Mouse (Mus musculus): ENCODE data around the gene Mapre3. TPM values are rescaled to one million over a fixed set of nuclear protein-coding genes. Genes with fewer than 3 reads are reported as not detected.

Mapre3 gene
- 10 to 100 TPM; 28.1 to 33.1 TPM for total RNA-seq (2021)
- long read RNA-seq, experiment 1, transcript Mapre3-202 (7 exons, 1,816 nt): minor isoform, 11 of 41 reads
- long read RNA-seq, experiment 1, transcript Mapre3-201 (7 exons, 2,021 nt): major isoform, 25 of 41 reads
- long read RNA-seq, experiment 1, partial matches to known transcripts: 2 of 41 reads
- long read RNA-seq, experiment 1, other reads (novel, unspliced or antisense): 2 of 41 reads
- long read RNA-seq, experiment 2, transcript Mapre3-201 (7 exons, 2,021 nt): major isoform, 20 of 34 reads
- long read RNA-seq, experiment 2, transcript Mapre3-202 (7 exons, 1,816 nt): minor isoform, 7 of 34 reads
- long read RNA-seq, experiment 2, partial matches to known transcripts: 0 of 34 reads
- long read RNA-seq, experiment 2, other reads (novel, unspliced or antisense): 5 of 34 reads

DNA sequence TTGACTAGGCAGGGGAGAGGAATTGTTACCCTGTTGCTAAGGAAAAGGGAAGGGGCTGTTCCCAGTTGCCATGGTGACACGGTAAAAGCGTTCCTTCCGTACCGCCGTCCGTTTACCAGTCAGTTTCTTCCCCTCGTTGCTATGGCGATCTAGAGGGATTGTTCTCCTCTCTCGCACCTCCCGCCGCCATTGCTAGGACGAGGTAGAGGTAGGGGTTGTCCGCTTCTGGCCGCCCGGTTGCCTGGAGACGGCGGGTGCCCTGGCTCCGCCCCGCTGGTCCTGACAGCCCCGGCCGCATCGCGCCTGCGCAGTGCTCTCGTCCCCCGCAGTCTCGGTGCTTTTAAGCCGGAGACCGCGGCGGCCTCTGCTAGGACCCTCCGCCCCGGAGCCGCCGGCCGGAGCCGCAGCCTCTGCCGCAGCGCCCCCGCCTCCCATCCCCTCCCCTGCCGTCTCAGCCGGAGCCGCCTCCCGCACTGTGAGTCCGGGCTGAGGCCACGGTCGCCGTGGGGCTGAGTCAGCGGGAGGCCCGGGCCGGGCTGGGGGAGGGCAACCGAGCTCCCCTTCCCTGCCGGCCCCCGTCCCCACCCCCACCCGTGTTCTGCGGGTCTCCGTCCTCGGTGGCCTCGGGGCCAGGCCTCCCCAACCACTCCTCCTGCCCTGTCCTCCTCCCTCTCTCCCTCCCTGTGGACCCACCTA lies at the start of gene Mapre3:
Gene Mapre3 (plus strand): TSS at position 218 of the 696 bp plus-strand sequence.
- peak; percentile 93 to 95 for DNase-seq
- intact Hi-C loops (cut with DNase I): loop anchor here (5.0 kb wide), 1 partner anchor 43 kb away; no protein-coding TSS in a partner anchor

- intact Hi-C loops (cut with DNase I): no loop called here
- no peak for DNase-seq
Measured at GRCm38 (mm10) chr5:30765596-30766370, 48.7 kb upstream of the Mapre3 start.

GRCm38 (mm10) chr5:30768082-30768481 lies 46.4 kb upstream of the Mapre3 start:
- intact Hi-C loops (cut with DNase I): no loop called here
- no peak for DNase-seq

GRCm38 (mm10) chr5:30768598-30768997 lies 45.8 kb upstream of the Mapre3 start:
- peak; percentile 54 to 64 for DNase-seq
- intact Hi-C loops (cut with DNase I): no loop called here

DNA sequence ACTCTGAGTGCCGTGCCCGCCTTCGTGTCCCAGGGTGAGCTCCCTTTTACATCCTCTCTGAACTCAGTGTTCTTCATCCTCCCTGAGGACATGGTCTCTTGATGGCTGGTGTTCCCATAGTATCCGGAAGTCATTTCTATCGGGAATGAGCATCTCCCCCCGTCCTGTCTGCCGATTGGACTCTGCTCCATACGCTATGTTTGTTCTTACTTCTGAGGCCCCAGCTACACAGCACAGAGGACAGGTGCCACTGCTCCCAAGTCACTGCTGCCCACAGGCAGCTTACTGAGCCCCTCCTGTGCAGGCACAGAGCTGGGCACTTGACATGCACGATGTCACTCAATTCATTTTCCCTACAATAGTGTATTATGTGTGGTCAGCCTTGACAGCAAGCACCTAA lies 45.4 kb upstream of the Mapre3 start:
- no peak for DNase-seq
- intact Hi-C loops (cut with DNase I): no loop called here

DNA sequence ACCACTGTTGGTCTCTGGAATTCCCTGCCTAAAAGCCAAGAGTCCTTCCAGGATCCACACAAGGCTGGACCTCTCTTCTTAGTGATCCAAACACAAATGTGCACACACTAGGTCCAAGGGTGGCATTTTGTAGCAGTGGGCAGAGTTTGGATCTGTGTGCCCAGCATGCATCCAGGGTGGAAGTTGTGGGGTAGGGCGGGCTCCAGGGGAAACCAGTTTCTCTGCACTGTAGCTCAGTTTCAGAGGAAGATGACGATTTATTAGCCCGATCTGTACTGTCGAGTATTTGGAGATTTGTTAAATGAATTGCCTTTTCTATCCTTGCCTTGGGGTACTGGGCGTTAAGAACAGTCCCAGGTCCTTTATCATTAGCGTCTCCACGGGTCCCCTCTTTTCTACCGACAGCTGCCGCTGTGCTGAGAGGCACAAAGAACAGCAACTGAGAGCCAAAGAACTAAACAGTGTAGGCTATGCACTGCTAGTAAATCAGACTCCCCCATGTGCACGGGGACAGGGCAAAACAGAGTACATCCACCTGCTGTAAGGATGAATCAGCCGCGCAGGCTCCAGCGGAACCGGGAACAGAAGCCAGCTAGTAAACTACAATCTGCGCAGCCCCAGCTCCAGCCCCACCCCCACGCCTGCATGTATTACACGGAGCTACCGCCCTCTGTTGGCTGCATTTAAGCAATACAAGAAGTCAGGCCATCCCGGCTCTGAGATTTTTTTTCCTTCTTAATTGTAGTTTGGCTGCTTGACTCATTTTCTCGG lies 39.7 kb upstream of the Mapre3 start:
- DNase-seq: peak; percentile 88 to 92
- intact Hi-C loops (cut with DNase I): loop anchor here (1.0 to 10.0 kb wide), 2 partner anchors 65 to 260 kb away; no protein-coding TSS in a partner anchor

DNA sequence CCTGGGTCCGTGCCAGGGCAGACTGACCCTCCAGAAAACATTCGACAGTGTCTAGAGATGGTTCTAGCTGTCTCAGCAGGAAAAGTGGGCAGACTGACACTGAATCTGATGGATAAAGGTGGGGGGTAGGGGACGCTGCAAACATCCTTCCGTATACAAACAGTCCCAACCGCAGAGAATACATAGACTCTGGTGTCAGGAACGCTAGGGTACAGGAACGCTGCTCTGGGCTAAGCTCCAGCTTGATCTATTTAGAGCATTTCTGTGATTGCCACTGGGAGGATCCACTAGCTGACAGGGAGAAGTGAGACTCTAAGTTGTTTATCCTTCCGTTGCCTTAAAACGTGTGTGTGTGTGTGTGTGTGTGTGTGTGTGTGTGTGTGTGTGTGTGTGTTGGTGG lies 33.7 kb upstream of the Mapre3 start:
- intact Hi-C loops (cut with DNase I): no loop called here
- DNase-seq: peak in 1 of 2 experiments; percentile 45

- no peak for DNase-seq
- intact Hi-C loops (cut with DNase I): no loop called here
Measured at GRCm38 (mm10) chr5:30781147-30781546, 33.3 kb upstream of the Mapre3 start.

DNA sequence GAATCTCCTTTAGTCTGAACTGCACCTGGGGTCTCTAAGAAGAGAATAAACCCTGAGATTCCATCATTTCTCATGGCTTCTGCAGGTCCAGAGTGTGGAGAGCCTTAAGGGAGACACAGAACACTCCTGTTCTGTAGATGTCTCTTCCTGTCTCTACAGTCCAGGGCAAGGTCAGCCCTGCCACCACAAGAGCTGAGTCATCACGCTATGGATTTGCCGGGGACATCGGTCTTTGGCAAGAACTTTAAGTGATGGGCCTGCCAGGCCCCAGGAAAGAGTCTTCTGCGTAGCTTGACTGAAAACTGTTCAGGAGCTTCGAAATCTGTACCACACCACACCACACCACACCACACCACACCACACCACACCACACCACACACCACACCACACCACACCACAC lies 27.1 kb upstream of the Mapre3 start:
- DNase-seq: no peak
- intact Hi-C loops (cut with DNase I): no loop called here

DNA sequence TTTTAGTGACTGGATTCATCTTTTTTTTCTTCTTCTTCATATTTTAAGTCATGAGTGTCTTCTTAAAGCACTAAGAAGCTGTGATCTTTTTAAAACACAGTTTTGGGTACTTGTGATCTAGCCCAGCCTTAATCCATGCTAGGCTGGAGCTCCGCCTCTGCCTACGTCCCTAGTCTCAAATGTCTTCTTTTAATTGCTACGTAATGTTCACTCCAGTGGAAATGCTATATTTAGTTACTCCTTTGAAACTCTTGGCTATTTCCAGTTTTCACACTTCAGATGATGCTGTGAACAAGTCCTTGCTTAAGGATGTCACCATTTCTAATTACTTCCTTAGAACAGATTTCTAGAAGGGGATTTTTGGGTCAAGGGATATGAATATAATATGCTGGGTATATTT lies 24.4 kb upstream of the Mapre3 start:
- intact Hi-C loops (cut with DNase I): no loop called here
- no peak for DNase-seq

DNA sequence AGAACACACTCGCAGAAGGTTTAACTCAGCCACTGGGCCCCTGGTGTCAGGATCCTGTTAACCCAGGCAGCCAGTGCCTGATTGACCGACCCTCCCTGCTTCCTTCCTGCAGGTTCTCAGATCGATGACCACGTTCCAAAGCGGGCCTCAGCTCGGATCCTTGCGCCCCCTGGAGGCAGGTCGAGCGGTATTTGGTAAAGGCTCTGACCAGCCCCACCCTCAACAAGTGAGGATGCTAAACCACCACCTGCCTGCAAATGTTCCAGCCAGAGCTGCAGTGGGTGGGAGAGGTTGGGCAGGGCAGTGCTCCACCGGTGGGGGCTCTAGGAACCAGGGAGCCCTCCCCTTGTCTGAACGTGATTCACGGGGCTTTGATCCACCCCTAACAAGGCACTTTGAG lies 18.3 kb upstream of the Mapre3 start:
- intact Hi-C loops (cut with DNase I): loop anchor here (1.0 kb wide), 1 partner anchor 87 kb away; no protein-coding TSS in a partner anchor
- DNase-seq: peak; percentile 85 to 92

- no peak for DNase-seq
- intact Hi-C loops (cut with DNase I): no loop called here
Measured at GRCm38 (mm10) chr5:30797482-30797881, 17.0 kb upstream of the Mapre3 start.

DNA sequence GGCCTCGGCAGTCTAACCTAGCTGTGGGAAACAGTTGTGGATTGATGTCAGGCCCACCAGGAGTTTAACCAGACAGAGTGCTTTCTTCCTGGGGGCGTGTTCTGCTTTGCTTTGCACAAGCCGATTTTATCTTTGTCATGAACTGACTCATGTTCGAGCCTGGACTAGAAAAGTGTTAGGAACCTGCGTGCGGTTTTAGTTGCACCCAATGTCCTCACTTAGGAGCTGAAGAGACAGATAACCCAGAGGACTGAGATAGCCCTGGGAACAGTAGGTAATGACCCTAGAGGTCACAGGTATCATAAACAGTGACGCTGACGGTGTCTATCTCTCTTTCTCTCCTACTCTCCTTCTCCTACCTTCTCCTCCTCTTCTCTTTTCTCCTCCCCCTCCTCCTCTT lies 16.5 kb upstream of the Mapre3 start:
- DNase-seq: no peak
- intact Hi-C loops (cut with DNase I): no loop called here

GRCm38 (mm10) chr5:30798965-30799364 lies 15.5 kb upstream of the Mapre3 start:
- DNase-seq: no peak
- intact Hi-C loops (cut with DNase I): no loop called here

GRCm38 (mm10) chr5:30802724-30803467 lies 11.5 kb upstream of the Mapre3 start:
- intact Hi-C loops (cut with DNase I): no loop called here
- no peak for DNase-seq

DNA sequence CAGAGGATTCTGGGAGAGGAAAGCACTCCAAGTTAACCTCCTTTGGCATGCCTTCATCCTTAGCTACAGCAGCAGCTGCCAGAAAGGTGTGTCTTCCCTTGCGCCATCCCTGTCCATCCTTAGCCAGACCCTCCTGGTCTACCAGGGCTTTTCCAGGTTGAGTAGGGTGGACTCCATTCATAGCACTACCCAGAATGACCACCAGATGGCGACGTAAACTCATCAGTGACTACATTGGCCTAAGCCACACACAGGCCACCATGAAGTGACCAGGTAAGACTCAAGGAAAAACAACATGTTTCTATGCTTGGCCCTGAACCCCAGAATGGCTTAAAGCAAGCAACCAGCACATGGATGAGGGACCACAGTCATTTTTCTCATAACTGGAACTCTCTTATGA lies 8.3 kb upstream of the Mapre3 start:
- peak; percentile 89 to 95 for DNase-seq
- intact Hi-C loops (cut with DNase I): loop anchor here (2.0 to 5.0 kb wide), 3 partner anchors 61 to 199 kb away; partner anchors contain the start of genes Khk and Tmem214

GRCm38 (mm10) chr5:30815120-30815465 lies 652 bp downstream of the Mapre3 start:
- intact Hi-C loops (cut with DNase I): no loop called here
- no peak for DNase-seq

DNA sequence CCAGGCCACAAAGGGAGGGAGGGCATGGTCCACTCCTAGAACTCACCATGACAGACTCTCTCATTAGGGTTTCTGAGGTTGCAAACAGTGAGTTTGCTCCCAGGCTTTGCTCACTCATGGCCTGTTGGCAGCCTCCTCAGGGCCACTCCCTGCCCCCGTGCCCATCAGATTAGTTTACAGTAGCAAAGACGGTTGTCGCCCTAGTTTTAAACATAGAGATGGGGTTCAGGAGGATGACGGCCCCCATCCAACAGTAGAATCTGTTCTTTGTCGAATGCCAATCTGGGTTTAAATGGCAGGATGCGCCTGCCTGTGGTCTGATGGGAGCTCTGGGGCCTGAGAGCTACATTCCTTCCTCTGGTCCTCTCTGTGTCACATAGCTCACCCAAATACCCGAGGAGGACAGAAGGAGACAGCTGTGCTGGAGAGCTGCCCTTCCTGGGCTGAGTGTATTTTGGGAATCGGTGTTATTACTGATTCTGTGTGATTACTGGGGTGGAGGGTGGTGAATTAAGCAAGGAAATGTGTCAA lies 1.9 kb downstream of the Mapre3 start:
- intact Hi-C loops (cut with DNase I): no loop called here
- peak; percentile 39 to 55 for DNase-seq

- intact Hi-C loops (cut with DNase I): no loop called here
- no peak for DNase-seq
Measured at GRCm38 (mm10) chr5:30818758-30819309, 4.4 kb downstream of the Mapre3 start.
